Mouse (Mus musculus): Measurements from ENCODE around the gene Ryr1.

Ryr1 gene

GRCm38 (mm10) chr7:29124970-29125369 is at the start of gene Ryr1:
TSS of gene Ryr1 (minus strand) at chr7:29125179.
- peak; percentile 84 for DNase-seq

GRCm38 (mm10) chr7:29172390-29173016 is 47.5 kb upstream of the Ryr1 start:
- DNase-seq, result no peak

- no peak for DNase-seq
Observed at GRCm38 (mm10) chr7:29171562-29172097, 46.7 kb upstream of the Ryr1 start.

GRCm38 (mm10) chr7:29170755-29171561 is 46.0 kb upstream of the Ryr1 start:
- peak; percentile 28 for DNase-seq

GRCm38 (mm10) chr7:29170066-29170754 is 45.2 kb upstream of the Ryr1 start, which contains the start of the genes Ggn and Spred3:
TSS of gene Ggn (plus strand) at chr7:29170210.
TSS of gene Spred3 (minus strand) at chr7:29170411.
- peak; percentile 92 for DNase-seq

- peak; percentile 83 for DNase-seq
Observed at GRCm38 (mm10) chr7:29169231-29170065, 44.5 kb upstream of the Ryr1 start.

- no peak for DNase-seq
Observed at GRCm38 (mm10) chr7:29168791-29169230, 43.8 kb upstream of the Ryr1 start.

GRCm38 (mm10) chr7:29168121-29168695 is 43.2 kb upstream of the Ryr1 start:
- no peak for DNase-seq

GRCm38 (mm10) chr7:29167656-29168055 is 42.7 kb upstream of the Ryr1 start:
- no peak for DNase-seq

GRCm38 (mm10) chr7:29162750-29163525 is 38.0 kb upstream of the Ryr1 start:
- peak; percentile 89 for DNase-seq

- DNase-seq, result peak; percentile 55
Observed at GRCm38 (mm10) chr7:29162294-29162693, 37.3 kb upstream of the Ryr1 start.

GRCm38 (mm10) chr7:29158264-29158663 is 33.3 kb upstream of the Ryr1 start:
- DNase-seq, result no peak

GRCm38 (mm10) chr7:29155838-29156782 is 31.1 kb upstream of the Ryr1 start, which contains the start of gene Fam98c:
TSS of gene Fam98c (minus strand) at chr7:29156234.
- peak; percentile 94 for DNase-seq

- DNase-seq, result peak; percentile 95
Observed at GRCm38 (mm10) chr7:29155196-29155837, 30.3 kb upstream of the Ryr1 start.

GRCm38 (mm10) chr7:29154018-29154720 is 29.2 kb upstream of the Ryr1 start:
- no peak for DNase-seq

- no peak for DNase-seq
Observed at GRCm38 (mm10) chr7:29151486-29151885, 26.5 kb upstream of the Ryr1 start.

GRCm38 (mm10) chr7:29148771-29149170 is 23.8 kb upstream of the Ryr1 start:
- DNase-seq, result no peak

GRCm38 (mm10) chr7:29146625-29147367 is 21.8 kb upstream of the Ryr1 start:
- no peak for DNase-seq

All from lung, postnatal 36 days (tissue).